Mouse (Mus musculus): ENCODE measurements at regions not wholly inside any gene's neighbourhood (a gene's known extent, or its start where the extent isn't known, plus 50 kb on each side); places are given as distances from the start of the nearest gene placed in this dataset.

GRCm38 (mm10) chr11:64800246-64801121 lies 178.4 kb upstream of the Elac2 start:
- CTCF ChIA-PET = no interaction called here

GRCm38 (mm10) chr11:64801351-64801750 lies 177.5 kb upstream of the Elac2 start:
- CTCF ChIA-PET = no interaction called here

GRCm38 (mm10) chr11:64805567-64805966 lies 173.3 kb upstream of the Elac2 start:
- CTCF ChIA-PET = no interaction called here

GRCm38 (mm10) chr11:64812408-64812807 lies 166.4 kb upstream of the Elac2 start:
- CTCF ChIA-PET = no interaction called here

GRCm38 (mm10) chr11:64829429-64829828 lies 149.4 kb upstream of the Elac2 start:
- CTCF ChIA-PET = no interaction called here

GRCm38 (mm10) chr11:64832453-64832852 lies 146.4 kb upstream of the Elac2 start:
- CTCF ChIA-PET = no interaction called here

- CTCF ChIA-PET = no interaction called here
These were observed 145.1 kb upstream of the Elac2 start for GRCm38 (mm10) chr11:64833786-64834185.

GRCm38 (mm10) chr11:64836771-64837170 lies 142.1 kb upstream of the Elac2 start:
- CTCF ChIA-PET = no interaction called here

GRCm38 (mm10) chr11:64841092-64841491 lies 137.7 kb upstream of the Elac2 start:
- CTCF ChIA-PET = no interaction called here

- CTCF ChIA-PET = no interaction called here
These were observed 135.9 kb upstream of the Elac2 start for GRCm38 (mm10) chr11:64842775-64843530.

GRCm38 (mm10) chr11:64846577-64847147 lies 132.2 kb upstream of the Elac2 start:
- CTCF ChIA-PET = no interaction called here

GRCm38 (mm10) chr11:64859636-64860035 lies 119.2 kb upstream of the Elac2 start:
- CTCF ChIA-PET = no interaction called here

- CTCF ChIA-PET = no interaction called here
These were observed 98.2 kb upstream of the Elac2 start for GRCm38 (mm10) chr11:64880674-64881073.

GRCm38 (mm10) chr11:64884518-64884917 lies 94.3 kb upstream of the Elac2 start:
- CTCF ChIA-PET = interaction anchor here (0.6 kb wide), 1 partner anchor 739 kb away, joined by 3 read pairs; no protein-coding TSS in a partner anchor

- CTCF ChIA-PET = no interaction called here
These were observed 89.4 kb upstream of the Elac2 start for GRCm38 (mm10) chr11:64889335-64890020.

- CTCF ChIA-PET = no interaction called here
These were observed 88.1 kb upstream of the Elac2 start for GRCm38 (mm10) chr11:64890776-64891175.

- CTCF ChIA-PET = no interaction called here
These were observed 82.9 kb upstream of the Elac2 start for GRCm38 (mm10) chr11:64895804-64896466.

GRCm38 (mm10) chr11:64898758-64899586 lies 79.9 kb upstream of the Elac2 start:
- CTCF ChIA-PET = no interaction called here

GRCm38 (mm10) chr11:64899587-64900278 lies 79.1 kb upstream of the Elac2 start:
- CTCF ChIA-PET = no interaction called here

- CTCF ChIA-PET = no interaction called here
These were observed 62.1 kb upstream of the Elac2 start for GRCm38 (mm10) chr11:64916783-64917182.

Measured in spleen, embryonic (tissue).